Mouse (Mus musculus) cerebellum, postnatal 10 days (tissue): ENCODE results near the gene Nufip1.
A peak's percentile ranks its signal among the peaks of the same experiment; 100 is the strongest.

ENCODE experiments used
- DNase-seq, 2 experiments: peaks; one replicate each; pipeline ENCODE4 v3.0.0; 2021; ENCODE audit warnings: mixed read lengths in 2 of 2

The Nufip1 gene

GRCm38 (mm10) chr14:76110396-76111221 lies at the start of gene Nufip1, which contains the start of gene Gpalpp1:
Gene Nufip1 (plus strand): TSS chr14:76110891.
Gene Gpalpp1 (minus strand): TSS chr14:76110760.
- peak; percentile 91 to 92 for DNase-seq

GRCm38 (mm10) chr14:76067237-76067636 lies 43.5 kb upstream of the Nufip1 start:
- no peak for DNase-seq

- DNase-seq, result peak in 1 of 2 experiments; percentile 20
Observed at GRCm38 (mm10) chr14:76068296-76068695, 42.4 kb upstream of the Nufip1 start.

- DNase-seq, result no peak
Observed at GRCm38 (mm10) chr14:76069296-76069695, 41.4 kb upstream of the Nufip1 start.

- DNase-seq, result peak; percentile 17 to 18
Observed at GRCm38 (mm10) chr14:76072626-76073025, 38.1 kb upstream of the Nufip1 start.

GRCm38 (mm10) chr14:76074206-76074605 lies 36.5 kb upstream of the Nufip1 start:
- peak in 1 of 2 experiments; percentile 15 for DNase-seq

GRCm38 (mm10) chr14:76075721-76076120 lies 35.0 kb upstream of the Nufip1 start:
- DNase-seq, result no peak

- DNase-seq, result peak in 1 of 2 experiments; percentile 21
Observed at GRCm38 (mm10) chr14:76076602-76077001, 34.1 kb upstream of the Nufip1 start.

- DNase-seq, result peak; percentile 74 to 82
Observed at GRCm38 (mm10) chr14:76077088-76077491, 33.6 kb upstream of the Nufip1 start.

- peak; percentile 14 to 39 for DNase-seq
Observed at GRCm38 (mm10) chr14:76081451-76081850, 29.2 kb upstream of the Nufip1 start.

- no peak for DNase-seq
Observed at GRCm38 (mm10) chr14:76082086-76082636, 28.5 kb upstream of the Nufip1 start.

GRCm38 (mm10) chr14:76084188-76084587 lies 26.5 kb upstream of the Nufip1 start:
- DNase-seq, result no peak

- no peak for DNase-seq
Observed at GRCm38 (mm10) chr14:76097244-76097643, 13.4 kb upstream of the Nufip1 start.

- no peak for DNase-seq
Observed at GRCm38 (mm10) chr14:76097815-76098214, 12.9 kb upstream of the Nufip1 start.

- no peak for DNase-seq
Observed at GRCm38 (mm10) chr14:76099543-76099942, 11.1 kb upstream of the Nufip1 start.

GRCm38 (mm10) chr14:76115744-76116143 lies 5.1 kb downstream of the Nufip1 start:
- no peak for DNase-seq

GRCm38 (mm10) chr14:76118963-76119362 lies 8.3 kb downstream of the Nufip1 start:
- DNase-seq, result no peak

- no peak for DNase-seq
Observed at GRCm38 (mm10) chr14:76120472-76120871, 9.8 kb downstream of the Nufip1 start.

GRCm38 (mm10) chr14:76121901-76122662 lies 11.4 kb downstream of the Nufip1 start:
- peak; percentile 65 to 76 for DNase-seq

- DNase-seq, result no peak
Observed at GRCm38 (mm10) chr14:76122663-76123058, 12.0 kb downstream of the Nufip1 start.

- no peak for DNase-seq
Observed at GRCm38 (mm10) chr14:76127311-76127710, 16.6 kb downstream of the Nufip1 start.

- DNase-seq, result no peak
Observed at GRCm38 (mm10) chr14:76128174-76128573, 17.5 kb downstream of the Nufip1 start.

GRCm38 (mm10) chr14:76134975-76135374 lies 24.3 kb downstream of the Nufip1 start:
- no peak for DNase-seq
